Mouse (Mus musculus) lung, adult 18-20 months (tissue): ENCODE data around the gene Ptpn7.
"Not testable (repeated sequence)": the region's sequence is repeated elsewhere in the genome, so short reads cannot be mapped to it uniquely, and the experiment has no call there.

Experiments
- DNase-seq, 2 experiments: peaks; one replicate each; pipeline ENCODE4 v3.0.0; 2022; ENCODE audit warnings: mixed read lengths in 2 of 2

Gene Ptpn7

GRCm38 (mm10) chr1:135159556-135160123, 27.1 kb downstream of the Ptpn7 start:
- no peak for DNase-seq

GRCm38 (mm10) chr1:135160411-135161050, 28.0 kb downstream of the Ptpn7 start:
- no peak for DNase-seq

- no peak for DNase-seq
Observed at GRCm38 (mm10) chr1:135162720-135163119, 30.2 kb downstream of the Ptpn7 start.

- no peak for DNase-seq
Observed at GRCm38 (mm10) chr1:135167435-135167834, 34.9 kb downstream of the Ptpn7 start, which contains the start of gene Gpr37l1. Gpr37l1 (minus strand) TSS chr1:135167681.

- no peak for DNase-seq
Observed at GRCm38 (mm10) chr1:135168453-135169200, 36.1 kb downstream of the Ptpn7 start.

GRCm38 (mm10) chr1:135169556-135170224, 37.2 kb downstream of the Ptpn7 start:
- DNase-seq = peak in 1 of 2 experiments; percentile 29

GRCm38 (mm10) chr1:135170299-135170698, 37.8 kb downstream of the Ptpn7 start:
- no peak for DNase-seq

- DNase-seq = no peak
Observed at GRCm38 (mm10) chr1:135171202-135171601, 38.7 kb downstream of the Ptpn7 start.

- DNase-seq = peak; percentile 63 to 81
Observed at GRCm38 (mm10) chr1:135171984-135172383, 39.5 kb downstream of the Ptpn7 start.

- DNase-seq = no peak
Observed at GRCm38 (mm10) chr1:135173311-135173710, 40.8 kb downstream of the Ptpn7 start.

- no peak for DNase-seq
Observed at GRCm38 (mm10) chr1:135175176-135175575, 42.7 kb downstream of the Ptpn7 start.

- peak in 1 of 2 experiments; percentile 57 for DNase-seq
Observed at GRCm38 (mm10) chr1:135177724-135178123, 45.2 kb downstream of the Ptpn7 start.

- no peak for DNase-seq
Observed at GRCm38 (mm10) chr1:135178863-135179262, 46.4 kb downstream of the Ptpn7 start.

- DNase-seq = no peak
Observed at GRCm38 (mm10) chr1:135180830-135181229, 48.3 kb downstream of the Ptpn7 start.

- DNase-seq = no peak
Observed at GRCm38 (mm10) chr1:135181275-135181674, 48.8 kb downstream of the Ptpn7 start.

- DNase-seq = no peak
Observed at GRCm38 (mm10) chr1:135181880-135182623, 49.6 kb downstream of the Ptpn7 start.

GRCm38 (mm10) chr1:135182975-135183374, 50.5 kb downstream of the Ptpn7 start:
- no peak for DNase-seq

- peak; percentile 58 to 73 for DNase-seq
Observed at GRCm38 (mm10) chr1:135183448-135183847, 50.9 kb downstream of the Ptpn7 start.

- no peak for DNase-seq
Observed at GRCm38 (mm10) chr1:135183941-135184570, 51.6 kb downstream of the Ptpn7 start.

GRCm38 (mm10) chr1:135185936-135186335, 53.4 kb downstream of the Ptpn7 start:
- no peak for DNase-seq

GRCm38 (mm10) chr1:135186427-135186826, 53.9 kb downstream of the Ptpn7 start:
- DNase-seq = no peak

- DNase-seq = not testable (repeated sequence)
Observed at GRCm38 (mm10) chr1:135187016-135187415, 54.5 kb downstream of the Ptpn7 start.
